Mouse (Mus musculus) retina, postnatal 1 day (tissue): ENCODE data around the gene Ubtd2.
A peak's percentile ranks its signal among the peaks of the same experiment; 100 is the strongest.

Experiments used
- DNase-seq: peaks from one replicate; pipeline ENCODE4 v3.0.0-alpha.2; 2012

The Ubtd2 gene

DNA sequence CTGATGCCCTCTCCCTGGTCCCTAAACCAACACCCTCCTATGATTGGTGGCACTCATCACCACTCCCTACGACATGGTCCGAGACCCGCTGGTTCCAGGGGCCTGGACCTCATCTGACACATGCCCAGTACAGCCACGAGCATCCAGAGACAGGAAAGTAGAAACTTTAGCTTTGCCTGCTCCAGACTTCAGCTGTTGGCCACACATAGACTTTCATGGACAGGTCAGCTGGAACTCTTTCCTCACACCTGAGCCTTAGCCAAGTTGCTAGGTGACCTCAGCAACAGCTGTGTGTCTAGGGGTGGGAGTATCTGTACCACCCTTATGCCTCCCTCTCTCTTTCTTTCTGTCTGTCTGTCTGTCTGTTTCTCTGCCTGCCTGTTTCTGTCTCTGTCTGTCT is 93.1 kb downstream of the Ubtd2 start:
- DNase-seq, result no peak

DNA sequence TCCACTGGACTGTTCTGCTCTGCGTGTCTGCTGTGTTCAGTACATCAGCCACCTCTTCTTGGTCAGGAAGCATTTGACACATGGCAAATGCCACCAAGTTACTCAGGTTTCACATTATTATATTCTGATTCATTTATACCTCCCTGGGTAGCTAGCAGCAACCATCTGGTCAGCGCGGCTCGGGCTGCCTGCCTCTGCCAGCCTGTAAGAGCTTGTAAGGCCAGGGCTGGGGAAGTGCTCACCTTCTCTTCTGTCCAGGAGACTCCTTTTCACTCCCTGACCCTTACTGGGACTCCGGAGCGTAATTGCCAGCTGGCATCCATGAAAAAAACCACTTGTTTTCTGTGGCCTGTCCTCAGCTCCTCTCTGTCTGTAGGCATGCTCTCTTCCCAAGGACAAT is 94.1 kb downstream of the Ubtd2 start:
- no peak for DNase-seq

DNA sequence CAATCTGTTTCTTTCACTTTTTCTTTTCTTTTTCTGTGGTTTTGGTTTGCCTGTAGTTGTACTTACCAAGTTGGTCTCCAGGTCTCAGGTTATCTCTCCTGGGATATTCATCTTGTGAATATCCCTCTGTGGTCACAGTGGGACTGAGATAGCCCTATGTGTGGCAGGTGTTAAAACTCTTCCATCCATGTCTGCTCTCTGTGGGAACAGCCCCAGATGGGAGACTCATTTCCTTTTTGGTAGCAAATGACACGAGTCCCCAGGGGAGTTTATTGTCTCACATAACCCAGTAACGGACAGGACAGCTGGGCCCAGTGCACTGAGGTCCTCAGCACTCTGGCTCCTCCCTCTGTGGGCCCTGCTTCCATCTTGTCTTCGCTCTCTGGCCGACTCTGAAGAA is 94.9 kb downstream of the Ubtd2 start:
- DNase-seq, result peak; percentile 75

DNA sequence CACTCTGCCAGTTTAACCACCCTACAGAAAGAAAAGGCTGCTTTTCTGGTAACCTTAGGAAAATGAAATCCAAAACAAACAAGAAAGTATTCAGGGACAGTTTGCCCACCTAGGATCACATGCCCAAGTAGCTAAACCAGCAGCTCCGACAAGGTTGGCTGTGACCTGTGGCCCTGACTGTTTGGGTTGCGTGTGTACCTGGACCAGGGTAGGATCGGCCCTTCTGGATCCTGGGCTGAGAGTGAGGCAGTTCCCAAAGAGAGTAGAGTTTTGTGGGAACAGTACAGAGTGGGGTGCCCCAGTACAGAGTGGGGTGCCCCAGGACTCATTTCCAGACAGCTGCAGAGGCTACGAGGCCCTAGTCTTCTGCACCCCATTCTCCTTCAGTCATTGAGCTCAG is 95.9 kb downstream of the Ubtd2 start:
- no peak for DNase-seq

DNA sequence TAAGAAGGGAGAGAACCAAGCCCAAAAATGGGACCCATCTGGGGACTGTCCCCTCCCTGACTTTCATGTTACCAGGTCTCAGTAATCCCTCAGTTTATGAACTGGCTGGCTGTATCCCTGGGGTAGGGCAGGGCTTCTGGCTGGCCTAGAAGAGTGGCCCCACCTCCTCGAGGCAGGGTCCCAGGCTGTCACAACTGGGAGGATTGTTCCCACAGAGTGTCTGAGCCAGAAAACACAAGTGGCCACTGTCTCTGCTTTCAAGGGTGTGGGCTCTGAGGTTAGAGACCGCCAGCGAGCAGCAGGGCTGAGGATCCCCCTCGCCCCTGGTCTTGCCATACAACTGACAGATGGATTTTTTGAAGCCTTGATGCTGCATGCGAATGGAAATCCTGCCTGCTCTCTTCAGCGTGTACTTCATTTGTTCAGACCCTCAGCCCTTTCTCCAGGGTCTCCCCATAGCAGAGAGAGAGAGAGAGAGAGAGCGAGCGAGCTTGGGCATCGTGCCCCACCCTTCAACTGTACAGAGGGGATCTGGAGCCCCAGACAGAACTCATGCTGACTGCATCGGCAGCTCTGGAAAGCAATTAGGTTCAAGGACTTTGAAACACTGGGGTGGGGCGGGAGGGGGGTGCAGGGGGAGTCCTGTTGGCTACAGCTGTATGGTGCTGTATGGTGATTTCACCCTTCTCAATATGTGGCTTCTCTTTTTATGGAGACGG is 96.6 kb downstream of the Ubtd2 start:
- DNase-seq, result peak; percentile 53

DNA sequence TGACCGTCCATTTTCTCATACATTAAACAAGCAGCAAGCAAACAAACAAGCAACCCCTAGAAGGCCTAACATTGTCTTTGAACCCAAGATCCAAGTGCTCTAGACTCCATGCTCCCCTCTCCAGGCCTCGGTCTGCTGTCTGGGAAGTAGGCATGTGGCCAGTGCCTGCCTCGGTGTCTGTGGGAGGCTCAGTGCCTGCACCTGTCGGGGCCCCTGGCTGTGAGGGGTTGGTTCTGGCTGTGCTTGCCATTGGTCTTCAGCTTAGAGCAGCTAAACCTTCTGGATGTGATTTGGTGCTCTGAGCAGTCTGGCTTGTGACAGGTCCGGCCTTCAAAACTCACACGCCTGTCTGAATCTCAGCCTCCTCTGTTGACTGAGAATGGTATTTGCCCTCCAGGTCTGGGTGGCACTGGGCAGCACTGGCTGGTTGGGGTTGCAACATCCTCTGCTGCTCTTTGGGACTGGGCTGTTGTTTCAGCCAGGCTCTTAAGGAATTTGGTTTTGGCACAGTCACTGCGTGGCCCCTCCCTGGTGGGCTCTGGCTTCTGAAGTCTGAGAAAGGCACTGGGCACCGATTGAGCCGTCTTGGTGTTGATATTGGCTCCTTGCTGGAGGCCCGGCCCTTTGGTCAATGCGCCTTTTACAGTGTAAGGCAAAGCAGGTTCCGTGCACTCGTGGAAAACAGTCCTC is 97.4 kb downstream of the Ubtd2 start:
- DNase-seq, result peak; percentile 34

DNA sequence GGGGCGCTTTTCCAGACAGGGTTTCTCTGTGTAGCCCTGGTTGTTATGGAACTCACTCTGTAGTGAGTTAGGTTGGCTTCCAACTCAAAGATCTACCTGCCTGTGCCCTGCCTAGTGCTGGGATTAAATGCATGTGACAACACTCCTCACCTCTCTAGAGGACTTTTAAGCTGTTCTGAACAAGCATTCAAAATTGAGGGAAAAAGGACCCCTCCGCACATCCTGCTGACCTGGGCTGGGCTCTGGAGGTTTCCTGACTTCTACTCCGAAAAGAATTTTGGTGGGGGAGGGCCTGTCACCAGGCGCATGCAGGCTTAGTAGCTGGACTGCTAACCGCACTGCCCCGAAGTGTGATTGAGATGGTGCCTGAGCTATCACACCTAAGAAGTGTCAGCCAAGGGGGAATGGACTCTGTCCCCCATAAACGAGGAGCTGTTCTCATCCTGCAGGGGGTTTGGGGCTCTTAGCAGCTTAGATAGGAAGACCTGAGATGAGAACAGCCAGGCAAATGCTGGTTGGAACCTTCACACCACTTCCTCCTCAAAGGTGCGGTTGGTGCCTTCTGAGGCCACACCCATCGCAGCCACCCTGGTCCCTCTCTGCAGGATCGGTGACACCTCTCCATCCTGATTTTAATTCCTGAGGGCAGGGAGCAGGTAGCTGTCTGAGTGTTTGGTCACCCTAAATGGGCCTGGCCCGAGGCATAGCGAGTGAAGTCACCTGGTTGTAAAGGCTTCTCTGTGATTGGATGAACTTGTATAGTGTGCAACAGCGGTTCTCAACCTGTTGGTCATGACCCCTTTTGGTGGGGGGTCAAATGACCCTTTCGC is 98.4 kb downstream of the Ubtd2 start:
- no peak for DNase-seq

DNA sequence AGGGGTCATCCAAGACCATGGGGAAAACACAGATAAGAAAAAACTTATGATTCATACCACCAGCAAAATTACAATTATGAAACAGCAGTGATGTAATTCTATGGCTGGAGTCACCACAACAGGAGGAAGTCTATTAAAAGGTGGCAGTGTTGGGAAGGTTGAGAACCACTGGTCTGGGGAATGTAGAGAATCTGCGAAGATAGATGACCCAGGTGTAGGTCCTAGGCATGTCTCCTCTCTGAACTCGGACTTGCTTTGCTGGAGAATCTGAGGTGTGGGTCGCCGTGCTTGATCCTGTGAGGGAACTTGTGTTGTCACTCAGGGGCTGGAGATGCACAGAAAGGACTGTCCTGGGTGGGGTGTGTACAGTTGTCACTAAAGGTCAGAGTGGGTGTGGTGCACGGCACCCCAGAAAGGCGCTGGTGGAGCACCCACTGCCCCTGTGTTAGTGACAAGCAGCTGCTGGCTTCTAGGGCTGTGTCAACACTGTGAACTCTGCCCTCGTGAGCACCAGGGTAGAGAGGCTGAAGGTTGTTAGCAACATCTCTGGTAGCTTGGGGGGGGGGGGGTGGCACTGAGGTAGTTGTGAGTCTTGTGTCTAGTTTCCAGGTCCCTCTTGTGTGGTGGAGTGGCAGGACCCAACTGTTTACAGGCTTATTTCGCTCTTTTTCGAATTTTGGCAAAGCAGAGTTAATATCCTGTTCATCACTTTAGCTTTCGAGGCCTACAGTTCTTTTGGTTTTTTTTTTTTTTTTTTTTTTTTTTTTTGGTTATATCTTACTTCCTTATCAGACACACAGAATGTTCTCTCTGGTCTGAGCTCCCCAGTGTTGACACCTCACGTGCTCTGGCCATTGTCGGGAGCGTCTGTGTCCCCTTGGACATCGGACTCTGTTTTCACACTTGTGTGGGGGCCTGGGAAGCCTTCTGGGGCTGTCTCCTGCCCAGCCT is 99.2 kb downstream of the Ubtd2 start:
- DNase-seq, result no peak

DNA sequence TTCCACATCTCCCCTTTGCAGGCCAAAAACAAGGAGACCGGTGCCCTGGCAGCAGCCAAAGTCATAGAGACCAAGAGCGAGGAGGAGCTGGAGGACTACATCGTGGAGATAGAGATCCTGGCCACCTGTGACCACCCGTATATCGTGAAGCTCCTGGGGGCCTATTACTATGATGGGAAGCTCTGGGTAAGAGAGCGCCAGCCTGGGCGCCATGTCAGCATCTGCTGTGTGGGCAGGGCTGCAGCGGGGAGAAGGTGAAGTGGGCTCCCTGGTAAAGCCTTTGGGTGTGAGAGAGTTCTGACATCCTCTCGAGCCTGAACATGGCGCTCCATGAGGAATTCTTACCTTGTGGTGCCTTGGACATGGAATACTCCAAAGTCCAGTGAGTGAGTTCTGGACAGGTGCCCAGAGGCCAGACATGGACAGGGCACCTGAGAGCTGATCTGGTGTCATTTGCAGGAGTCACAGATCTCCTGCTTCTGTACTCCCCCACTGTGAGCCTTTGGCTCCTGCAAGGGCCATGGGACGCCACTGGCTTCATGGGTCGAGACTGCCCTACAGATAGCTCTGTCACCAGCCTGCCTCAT is 100.0 kb downstream of the Ubtd2 start:
- no peak for DNase-seq

DNA sequence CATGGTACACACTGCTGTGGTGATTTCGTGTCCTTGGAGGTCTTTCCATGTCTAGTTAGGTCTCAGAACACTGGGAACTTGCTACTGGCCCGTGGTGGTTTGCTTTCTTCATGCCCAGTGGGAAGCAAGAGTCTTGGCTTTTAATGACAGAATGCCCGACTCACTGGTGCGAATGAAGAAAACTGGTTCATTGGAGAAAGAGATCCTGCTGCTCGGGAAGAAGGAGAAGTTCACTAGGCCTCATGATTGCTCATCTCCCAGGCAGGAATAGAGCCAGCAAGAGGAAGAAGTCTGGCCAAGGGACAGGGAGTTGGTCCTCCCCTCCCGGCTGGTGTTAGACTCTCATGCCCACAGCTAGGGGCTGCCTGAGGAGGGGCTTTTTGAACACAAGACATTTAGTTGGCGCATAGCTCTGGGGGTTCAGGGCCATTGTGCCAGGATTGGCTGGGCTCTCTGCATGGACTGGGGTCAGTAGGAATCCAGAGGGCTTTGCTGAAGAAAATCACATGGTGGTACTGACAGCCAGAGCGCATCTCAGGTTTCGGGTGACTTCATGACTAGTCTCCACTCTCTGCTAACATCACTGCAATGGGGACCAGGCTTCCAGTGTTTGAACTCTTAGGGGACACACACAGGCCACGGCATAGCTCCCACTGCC is 101.3 kb downstream of the Ubtd2 start:
- DNase-seq, result no peak

DNA sequence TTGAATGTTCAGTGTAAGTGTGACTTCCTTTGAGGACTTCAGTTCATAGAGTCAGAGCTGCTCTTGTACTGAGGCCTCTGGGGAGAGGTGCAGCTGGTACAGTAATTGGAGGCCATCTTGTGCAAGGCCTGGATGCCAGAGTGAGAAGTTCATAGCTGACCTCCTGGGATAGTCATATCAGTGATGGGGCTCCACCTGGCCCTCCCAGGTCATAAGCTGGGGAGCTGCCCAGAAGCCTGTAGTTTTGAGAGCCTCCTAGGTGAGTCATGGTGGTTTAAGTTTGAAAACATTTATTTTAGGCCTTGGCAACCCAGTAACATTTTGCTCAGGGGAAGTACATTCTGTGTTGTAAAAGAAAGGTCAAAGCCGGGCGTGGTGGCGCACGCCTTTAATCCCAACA is 102.9 kb downstream of the Ubtd2 start:
- no peak for DNase-seq

DNA sequence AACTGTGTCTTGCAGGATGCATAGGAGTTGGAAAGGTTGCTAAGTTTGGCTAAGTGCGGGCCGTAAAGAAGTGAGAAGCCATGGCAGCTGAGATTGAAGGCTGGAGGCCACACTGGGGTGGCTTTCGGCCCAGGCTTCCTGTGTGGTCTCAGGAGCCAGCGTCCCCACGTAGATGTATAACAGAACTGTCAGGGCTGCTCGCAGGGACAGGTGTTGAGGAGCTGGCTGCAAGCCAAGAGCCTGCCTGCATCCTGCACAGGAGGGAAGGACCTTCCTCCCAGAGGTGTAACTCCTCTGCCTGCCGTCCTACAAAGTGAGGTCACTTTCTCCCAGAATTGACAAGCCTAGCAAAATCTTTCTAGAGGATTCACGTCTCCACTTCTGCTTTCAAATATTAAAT is 103.5 kb downstream of the Ubtd2 start:
- no peak for DNase-seq

DNA sequence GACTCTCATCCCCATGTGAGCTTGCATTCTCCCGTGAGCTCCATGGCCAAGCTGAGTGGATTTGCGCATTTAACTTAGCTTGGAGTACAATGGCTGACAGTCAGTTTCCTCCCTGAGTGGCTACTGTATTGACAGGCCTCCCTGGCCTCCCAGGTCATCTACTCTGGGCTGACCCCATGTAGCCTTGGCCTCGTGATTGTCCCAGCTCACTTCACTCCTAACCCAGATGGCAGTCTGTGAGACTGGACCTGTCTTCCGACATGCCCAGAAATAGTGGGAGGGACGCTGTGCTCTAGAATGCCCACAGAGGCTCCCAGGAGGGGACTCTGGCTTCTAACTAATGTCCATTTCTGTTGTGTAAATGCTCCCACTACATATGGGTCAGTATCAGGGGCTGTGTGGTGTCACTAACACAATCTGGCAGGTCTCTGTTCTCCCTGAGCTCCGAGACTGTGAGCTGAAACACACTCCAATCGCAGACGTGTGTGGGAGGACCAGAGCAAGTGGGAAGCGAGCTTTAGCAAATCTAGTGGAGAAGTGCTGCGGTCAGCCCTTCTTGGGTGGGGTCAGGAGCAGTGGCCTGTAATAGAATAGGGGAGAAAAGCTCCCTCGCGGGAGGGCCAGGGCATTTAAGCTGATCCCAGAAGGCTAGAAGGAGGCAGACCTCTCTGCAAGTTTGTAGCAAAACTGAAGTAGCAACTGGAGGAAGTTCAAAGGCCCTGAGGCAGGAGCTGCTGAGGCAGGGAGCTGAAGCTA is 105.0 kb downstream of the Ubtd2 start:
- DNase-seq, result no peak

DNA sequence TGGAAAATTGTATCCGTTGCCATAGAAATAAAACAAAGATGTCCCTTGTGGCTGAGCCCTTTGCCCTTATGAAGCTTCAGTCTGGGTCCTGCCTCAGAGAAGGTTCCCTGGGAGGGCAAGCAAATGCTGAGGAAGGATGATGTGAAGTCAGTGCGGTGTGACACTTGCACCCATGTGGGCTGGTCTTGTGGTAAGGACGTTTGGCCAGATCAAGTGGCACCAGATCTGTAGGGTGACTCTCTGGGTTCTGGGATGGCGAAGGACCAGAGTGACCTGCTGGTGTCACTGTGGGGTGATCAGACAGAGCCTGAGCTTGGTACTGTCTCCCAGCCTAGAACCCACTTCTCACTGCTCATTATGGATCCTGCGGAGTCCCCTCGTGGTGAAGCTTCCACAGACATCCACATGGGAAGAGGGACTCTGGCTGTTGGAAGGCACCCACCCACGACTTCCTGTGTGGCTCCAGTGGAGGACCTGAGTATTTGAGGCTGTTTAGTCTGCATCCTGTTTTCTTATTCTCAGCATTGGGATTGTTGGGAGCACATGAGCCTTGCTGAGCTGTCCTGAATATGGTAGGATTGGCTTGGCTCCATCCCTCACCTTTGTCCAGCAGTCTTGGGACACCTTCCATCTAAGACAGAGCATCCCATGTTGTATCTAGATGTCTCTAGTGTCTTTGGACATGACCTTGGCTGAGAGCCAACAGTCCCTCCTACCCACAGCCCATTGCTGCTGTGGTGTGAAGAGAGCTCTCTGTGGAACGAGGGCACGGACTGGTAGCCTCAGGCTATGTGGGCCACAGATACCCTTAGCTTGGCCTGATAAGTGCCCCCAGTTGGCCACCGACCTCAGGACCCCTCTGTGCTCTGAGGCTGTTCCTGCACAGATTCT is 106.5 kb downstream of the Ubtd2 start:
- peak; percentile 35 for DNase-seq

DNA sequence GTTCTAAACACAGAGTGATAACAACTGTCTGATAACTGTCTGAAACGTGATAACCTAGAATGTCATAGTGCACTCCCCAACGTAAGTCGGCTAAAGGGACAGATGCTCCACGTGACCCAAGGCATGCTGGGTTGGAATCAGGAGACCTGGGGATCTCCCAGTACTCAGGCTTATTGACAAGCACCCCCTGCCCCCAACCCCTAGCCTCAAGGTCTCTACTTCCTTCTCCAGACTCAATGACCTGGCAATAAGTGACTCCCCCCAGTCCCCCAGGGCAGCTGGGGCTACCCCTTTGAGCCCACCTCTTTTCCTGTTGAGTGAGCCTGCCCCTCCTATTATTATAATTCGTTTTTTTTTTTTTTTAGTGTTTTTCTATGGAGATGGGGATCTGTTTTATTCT is 107.5 kb downstream of the Ubtd2 start:
- DNase-seq, result peak; percentile 34

DNA sequence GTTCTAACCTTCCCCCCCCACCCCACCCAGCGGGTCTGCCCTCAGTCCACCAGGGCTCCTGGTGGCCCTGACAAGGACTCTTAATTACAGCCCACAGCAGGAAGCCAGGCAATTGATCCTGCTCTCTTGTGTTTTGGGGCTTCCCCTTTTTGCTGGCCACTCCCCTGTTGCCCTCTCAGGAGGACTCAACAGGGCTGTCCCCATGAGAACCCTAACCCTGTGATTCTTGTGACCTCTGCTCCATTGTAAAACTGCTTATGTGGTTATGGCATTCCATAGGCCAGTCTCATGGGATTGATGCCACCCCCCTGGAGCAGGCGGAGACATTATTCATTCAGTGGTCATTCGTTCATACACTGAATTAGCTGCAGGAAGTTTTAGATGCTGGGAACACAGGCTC is 108.5 kb downstream of the Ubtd2 start:
- no peak for DNase-seq

DNA sequence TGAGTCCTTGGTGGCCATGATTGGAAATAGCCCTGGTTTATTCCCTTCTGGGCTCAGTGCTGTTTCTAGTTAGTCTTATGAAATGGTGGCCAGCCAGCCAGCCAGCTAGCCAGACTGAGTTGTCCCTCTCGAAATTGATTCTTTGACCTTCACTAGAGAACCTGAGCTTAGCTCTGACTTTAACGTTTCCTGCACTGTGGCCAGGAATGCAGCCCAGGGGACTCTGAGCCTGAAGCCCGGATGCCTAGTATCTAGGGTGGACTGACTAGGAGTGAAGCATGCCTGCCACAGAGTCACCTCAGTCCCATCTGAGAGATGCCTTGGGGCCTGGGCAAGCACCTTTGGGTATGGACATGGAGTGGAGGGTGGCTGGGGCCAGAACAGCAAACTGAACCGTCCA is 109.5 kb downstream of the Ubtd2 start:
- DNase-seq, result no peak

DNA sequence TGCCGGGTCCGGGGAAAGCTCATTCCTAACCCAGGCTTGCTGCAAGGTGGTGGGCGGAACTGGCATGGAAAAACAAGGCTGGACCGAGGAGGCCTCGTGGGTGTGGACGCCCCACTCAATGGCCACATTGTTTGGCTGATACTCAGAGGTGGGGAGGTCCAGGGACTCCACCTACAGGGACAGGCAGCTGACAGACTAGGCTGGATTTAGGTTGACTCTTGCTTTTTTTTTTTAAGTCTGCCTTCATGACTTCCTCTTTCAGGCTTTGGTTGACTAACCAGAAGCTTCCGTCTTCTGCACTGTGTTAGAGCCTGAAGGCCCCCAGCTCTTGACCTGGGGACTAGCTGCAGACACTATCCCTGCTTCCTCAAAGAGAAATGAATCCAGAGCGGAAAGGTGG is 109.9 kb downstream of the Ubtd2 start:
- DNase-seq, result no peak

DNA sequence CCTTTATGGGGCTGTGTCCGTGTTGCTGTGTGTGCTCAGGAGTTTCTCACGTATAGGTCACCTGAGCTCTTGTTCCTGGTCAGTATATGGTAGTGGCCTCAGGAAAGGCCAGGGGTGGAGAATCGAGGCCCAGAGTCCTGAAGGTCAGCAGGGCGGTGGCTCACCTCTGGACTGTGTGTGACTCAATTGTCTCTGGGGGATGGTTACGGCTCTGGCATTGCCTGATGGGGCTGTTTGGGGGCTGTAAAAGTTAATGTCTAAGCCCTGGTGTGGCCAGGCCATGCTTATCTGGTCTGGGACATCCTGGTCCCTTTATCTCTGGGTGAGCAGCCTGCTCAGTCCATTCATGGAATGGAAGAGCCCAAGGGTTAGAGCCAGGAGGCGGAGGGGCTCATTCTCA is 111.0 kb downstream of the Ubtd2 start:
- DNase-seq, result no peak
